Mouse (Mus musculus) common myeloid progenitor, adult 5-6 weeks (primary cell): ENCODE data around the gene Gpr37l1. TPM values are rescaled to one million over a fixed set of nuclear protein-coding genes. Genes with fewer than 3 reads are reported as not detected.
"Not testable (repeated sequence)": the region's sequence is repeated elsewhere in the genome, so short reads cannot be mapped to it uniquely, and the experiment has no call there.

Experiments
- ATAC-seq: replicated peaks from 2 replicates; pipeline ENCODE4 v1.8.0; 2016; ENCODE audit warnings: low read depth, mild to moderate bottlenecking, moderate TSS enrichment, inconsistent platforms; ENCODE audit not compliant: poor library complexity, severe bottlenecking
- total RNA-seq: library from RNA; stranded (forward); fragments of 200-1000, 187-1606 nt; gene quantifications from 2 replicates; pipeline ENCODE4 v1.2.3, GENCODE M21; 2017

Gene Gpr37l1
- total RNA-seq, 1 experiment from 2014 or later, result not detected

GRCm38 (mm10) chr1:135129543-135130183, 37.8 kb downstream of the Gpr37l1 start:
- no peak for ATAC-seq

GRCm38 (mm10) chr1:135128986-135129385, 38.5 kb downstream of the Gpr37l1 start:
- ATAC-seq, result no peak

GRCm38 (mm10) chr1:135128011-135128441, 39.5 kb downstream of the Gpr37l1 start:
- no peak for ATAC-seq

- no peak for ATAC-seq
These were observed 40.9 kb downstream of the Gpr37l1 start for GRCm38 (mm10) chr1:135126443-135127027.

DNA sequence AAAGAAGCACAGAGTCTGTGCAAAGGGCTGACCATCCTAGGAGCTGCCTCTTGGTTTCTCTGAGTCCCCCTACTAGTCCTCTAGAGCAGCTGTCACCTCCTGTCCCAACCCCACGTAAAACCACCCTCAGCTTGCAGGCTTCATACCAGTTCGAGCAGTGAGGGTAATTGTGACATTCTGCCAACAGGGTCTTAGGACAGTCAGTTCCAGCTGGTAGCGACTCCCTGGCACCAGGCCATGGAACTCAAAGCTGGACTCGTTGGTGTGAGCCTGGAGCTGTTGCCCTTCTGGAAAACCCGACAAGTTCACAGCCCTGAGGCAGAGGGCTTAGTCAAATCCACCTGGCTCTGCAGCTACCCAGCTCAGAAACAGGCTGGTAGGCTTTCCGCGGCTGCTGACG, 41.5 kb downstream of the Gpr37l1 start:
- ATAC-seq, result no peak

DNA sequence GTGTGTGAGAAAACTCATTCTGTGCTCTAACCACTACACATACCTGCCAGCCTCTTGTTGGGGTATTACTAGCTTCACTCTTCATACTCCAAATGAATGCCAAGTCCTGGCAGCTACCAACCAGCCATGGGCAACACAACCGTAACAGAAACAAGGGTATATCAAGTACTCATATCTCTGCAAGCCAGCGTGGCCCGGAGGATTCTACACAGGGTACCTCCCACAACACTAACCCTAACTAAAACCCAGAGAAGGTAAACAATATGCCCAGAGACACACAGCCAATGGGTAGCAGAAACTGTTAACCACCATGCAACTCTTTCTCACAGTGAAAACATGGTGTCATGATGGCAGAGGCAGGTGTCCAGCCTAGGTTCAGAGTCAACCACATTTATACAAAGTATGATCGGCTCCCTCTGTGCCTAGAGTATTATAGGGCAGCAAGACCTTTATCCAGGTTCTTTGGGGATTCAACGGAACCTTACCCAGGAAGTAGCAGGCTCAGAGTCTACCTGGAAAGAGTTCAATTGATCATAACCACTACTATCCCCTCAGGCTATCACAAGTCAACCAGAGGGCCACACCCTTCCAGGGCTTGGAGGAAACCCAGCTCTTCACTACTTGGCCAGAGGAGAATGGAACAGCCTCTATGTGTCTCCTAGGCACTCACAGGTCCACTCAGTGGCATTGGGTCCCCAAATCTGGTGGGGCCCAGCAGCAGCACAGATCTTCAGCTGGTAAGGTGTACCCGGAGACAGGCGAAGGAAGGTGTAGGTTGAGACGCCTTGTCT, 42.7 kb downstream of the Gpr37l1 start:
- no peak; the same call in 1 of the 2 replicates for ATAC-seq

DNA sequence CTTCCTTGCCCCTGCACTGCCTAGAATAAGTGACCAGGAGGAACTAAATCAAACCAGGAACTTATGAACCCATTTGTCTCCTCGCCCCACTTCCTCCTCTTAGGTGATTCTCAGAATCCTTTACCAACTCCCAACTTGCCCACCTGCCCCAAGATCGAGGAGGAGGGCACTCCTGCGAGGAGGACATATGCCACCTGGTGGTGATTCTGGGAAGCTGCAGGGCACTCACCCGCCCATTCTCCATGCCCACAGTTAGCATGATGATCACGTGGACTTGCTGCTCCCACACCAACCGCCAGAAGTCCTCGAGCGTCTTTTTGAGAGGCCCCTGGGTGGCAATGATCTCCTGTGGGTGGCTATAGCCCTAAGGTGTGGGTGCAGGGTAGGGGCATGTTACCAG, 54.8 kb downstream of the Gpr37l1 start:
- ATAC-seq, result peak; percentile 81

GRCm38 (mm10) chr1:135111271-135111670, 56.2 kb downstream of the Gpr37l1 start:
- not testable (repeated sequence) for ATAC-seq

Other genes starting within 250 kb of the Gpr37l1 start
- gene Ppp1r12b, start 211.7 kb downstream of the Gpr37l1 start, total RNA-seq, result 7.3 and 9.0 TPM in 2 replicates
- 21.7 and 23.0 TPM in 2 replicates for gene Ube2t, start 205.1 kb downstream of the Gpr37l1 start, total RNA-seq
- gene Lgr6, start 62.4 kb downstream of the Gpr37l1 start, total RNA-seq, result 0.05 TPM in 1 of 2 replicates, not detected in the other
- gene Ptpn7, start 35.0 kb downstream of the Gpr37l1 start, total RNA-seq, result 92.4 and 105 TPM in 2 replicates
- gene Arl8a, start 20.9 kb downstream of the Gpr37l1 start, total RNA-seq, result 16.2 and 16.4 TPM in 2 replicates
- gene Elf3, start 90.9 kb upstream of the Gpr37l1 start, total RNA-seq, result not detected in 2 replicates
- gene Rnpep, start 116.4 kb upstream of the Gpr37l1 start, total RNA-seq, result 34.2 and 51.4 TPM in 2 replicates
- 18.6 and 29.8 TPM in 2 replicates for gene Timm17a, start 146.1 kb upstream of the Gpr37l1 start, total RNA-seq
- gene Lmod1, start 157.1 kb upstream of the Gpr37l1 start, total RNA-seq, result not detected in 2 replicates
- 0.18 TPM in 1 of 2 replicates, not detected in the other for gene Shisa4, start 207.6 kb upstream of the Gpr37l1 start, total RNA-seq